Mouse (Mus musculus) gastrocnemius, postnatal 14 days (tissue): Measurements from ENCODE around the gene Mmp12. TPM values are rescaled to one million over a fixed set of nuclear protein-coding genes. Genes with fewer than 3 reads are reported as not detected.
"Not testable (repeated sequence)": the region's sequence is repeated elsewhere in the genome, so short reads cannot be mapped to it uniquely, and the experiment has no call there.

Experiments used
- DNase-seq: peaks from one replicate; pipeline ENCODE4 v3.0.0; 2021; ENCODE audit warnings: mixed read lengths
- intact Hi-C: fragments of 180-260 bp; cut with DNase I; formaldehyde crosslinking; loops from one replicate; pipeline ENCODE4 v1.15.1; 2025; ENCODE audit warnings: low total_unique reads
- long read RNA-seq, 2 experiments: library from polyadenylated mRNA; stranded (forward); transcript quantifications; one replicate each; pipeline ENCODE4 v2.0.0; 2021
- total RNA-seq, 2 experiments: library from RNA; stranded (reverse); gene quantifications; 2 replicates each; pipeline ENCODE4 v1.2.3; 2021

Mmp12 gene
- total RNA-seq = not detected
- long read RNA-seq, experiment 1 = 0 reads
- long read RNA-seq, experiment 2 = 0 reads

DNA sequence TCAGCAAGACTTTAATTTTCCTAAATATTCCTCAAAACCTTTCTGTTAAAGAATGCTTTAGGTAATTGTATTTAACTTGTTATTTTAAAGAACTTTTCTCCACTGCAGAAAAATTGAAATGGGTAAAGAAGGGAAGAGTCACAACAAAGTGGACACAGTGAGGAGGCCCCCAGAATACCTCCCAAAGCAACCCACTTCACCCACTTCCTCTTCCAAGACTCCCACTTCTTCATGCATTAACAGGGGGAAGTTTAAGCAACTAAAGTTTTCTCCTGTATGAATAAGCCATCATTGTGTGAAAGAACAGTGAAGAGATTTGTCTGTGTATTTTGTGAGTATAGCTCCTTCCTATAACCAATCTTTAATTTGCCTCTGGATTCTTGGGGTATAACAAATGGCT is at the start of gene Mmp12:
Gene Mmp12 (plus strand): TSS at position 275 of the 400 bp plus-strand sequence.
- DNase-seq = no peak
- intact Hi-C loops = no loop called here

DNA sequence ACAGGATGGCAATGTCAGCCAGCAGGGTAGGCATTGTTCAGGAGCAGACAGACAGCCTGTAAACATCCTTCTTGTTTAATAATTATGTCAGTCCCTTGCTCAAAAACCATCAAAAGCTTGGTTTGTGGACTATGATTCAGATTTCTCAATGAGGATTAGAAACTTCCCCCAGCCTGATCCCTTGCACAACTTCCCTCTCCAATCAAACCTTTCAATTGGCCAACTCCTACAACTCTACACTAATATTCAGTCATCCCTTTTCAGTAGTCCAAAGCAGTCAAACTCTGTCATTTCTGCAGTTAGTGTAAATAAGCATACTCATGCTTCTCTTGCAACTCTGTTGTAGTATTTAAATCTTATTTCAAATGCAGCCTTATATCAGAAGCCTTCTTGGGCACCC is 12.3 kb upstream of the Mmp12 start:
- intact Hi-C loops = no loop called here
- no peak for DNase-seq

DNA sequence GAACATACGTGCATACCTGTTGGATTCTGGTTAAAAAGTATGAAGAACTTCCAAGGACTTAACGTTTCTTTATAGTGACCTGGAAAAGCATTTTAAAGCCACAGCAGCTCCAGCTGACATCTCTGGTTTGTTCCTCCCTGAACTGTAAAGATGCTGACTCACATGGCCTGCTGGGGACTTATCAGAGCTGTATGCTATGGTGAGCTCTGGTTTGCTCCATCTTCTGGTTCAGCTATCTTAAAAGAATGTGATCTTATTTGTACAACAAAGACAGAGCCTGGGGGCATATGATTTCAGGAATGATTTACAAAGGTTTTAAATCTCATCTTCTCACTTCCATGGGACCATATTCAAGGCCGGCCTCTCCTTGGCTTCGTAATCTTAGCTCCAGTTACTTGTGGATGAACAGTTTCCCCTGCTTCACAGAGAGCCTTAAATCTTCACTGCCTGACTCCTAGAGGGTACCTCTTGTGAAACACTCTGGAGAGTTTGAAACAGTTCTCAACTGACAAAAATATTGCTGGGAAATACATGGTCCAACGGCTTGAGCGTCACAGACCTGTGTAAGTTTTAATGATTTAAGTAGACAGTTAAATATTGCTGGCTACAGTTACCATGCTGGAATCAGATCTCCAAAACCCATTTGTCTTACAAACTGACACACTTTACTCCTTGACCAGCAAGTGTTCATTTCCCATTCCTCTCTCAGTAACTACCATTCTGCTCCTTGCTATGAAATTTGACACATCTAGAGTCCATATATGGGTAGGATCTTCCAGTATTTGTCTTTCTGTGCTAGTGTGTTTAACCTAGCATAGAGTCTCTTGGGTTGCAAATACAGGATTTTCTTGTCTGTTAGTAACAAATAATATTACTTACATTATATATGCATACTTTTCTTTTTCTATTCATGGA is 8.2 kb upstream of the Mmp12 start:
- intact Hi-C loops = no loop called here
- DNase-seq = no peak

DNA sequence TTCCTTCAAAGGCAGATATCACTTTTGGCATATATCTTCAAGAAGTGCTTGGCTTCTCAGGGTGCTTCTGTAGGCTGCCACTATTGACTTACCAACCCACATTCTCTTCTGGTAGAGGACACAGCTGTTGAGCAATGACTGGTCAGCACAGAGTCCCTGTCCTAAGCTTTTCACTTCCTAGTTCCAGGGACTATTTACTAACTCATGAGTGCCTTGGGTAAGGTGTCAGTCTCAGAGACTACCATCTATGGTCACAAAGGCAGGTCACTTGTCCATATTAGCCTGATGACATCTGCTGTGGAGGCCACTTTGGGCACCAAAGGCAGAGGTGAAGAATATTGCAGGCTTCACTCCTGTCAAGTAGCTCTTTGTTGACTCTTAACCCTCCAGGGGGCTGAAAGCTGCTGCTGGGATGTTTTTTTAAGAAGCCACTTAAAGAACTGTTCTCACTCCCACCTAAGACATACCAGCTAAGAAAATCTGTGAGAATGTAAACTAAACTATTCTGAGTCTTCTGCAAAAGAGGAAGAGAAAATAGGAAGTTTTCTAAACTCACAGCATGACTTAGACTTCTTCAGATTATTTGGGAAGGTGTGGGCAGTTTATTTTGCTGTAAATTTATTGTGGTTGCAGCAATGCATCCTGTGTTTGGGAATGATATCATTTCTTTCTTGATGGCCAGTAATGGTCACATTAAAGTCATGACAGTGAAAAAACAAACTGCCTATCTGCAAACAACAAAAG is 7.3 kb upstream of the Mmp12 start:
- DNase-seq = no peak
- intact Hi-C loops = no loop called here

- DNase-seq = no peak
- intact Hi-C loops = no loop called here
Measured at GRCm38 (mm10) chr9:7345513-7345912, 1.3 kb downstream of the Mmp12 start.

- no peak for DNase-seq
- intact Hi-C loops = no loop called here
Measured at GRCm38 (mm10) chr9:7354535-7354934, 10.4 kb downstream of the Mmp12 start.

DNA sequence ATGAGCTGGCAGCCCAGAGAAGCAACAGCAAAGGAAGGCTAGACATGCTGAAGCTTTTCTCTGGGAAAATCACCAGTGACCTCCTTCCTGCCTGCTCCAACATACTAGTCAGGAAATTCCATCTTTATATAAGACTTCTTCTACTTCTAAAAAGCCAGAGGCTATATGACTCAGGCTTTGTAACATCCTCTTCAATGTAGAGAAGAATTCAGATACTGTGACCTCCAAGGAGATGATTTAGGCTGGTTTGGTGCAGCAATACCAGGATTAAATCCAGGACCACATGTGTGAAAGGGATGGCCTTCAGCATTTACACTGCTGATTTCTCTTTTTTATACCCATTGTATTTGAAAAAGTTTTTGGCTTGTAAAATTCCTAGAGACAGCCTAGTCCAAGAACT is 43.8 kb downstream of the Mmp12 start, which contains the start of gene Mmp1b:
Gene Mmp1b (minus strand): TSS at position 101 of the 400 bp plus-strand sequence.
- intact Hi-C loops = no loop called here
- DNase-seq = no peak

DNA sequence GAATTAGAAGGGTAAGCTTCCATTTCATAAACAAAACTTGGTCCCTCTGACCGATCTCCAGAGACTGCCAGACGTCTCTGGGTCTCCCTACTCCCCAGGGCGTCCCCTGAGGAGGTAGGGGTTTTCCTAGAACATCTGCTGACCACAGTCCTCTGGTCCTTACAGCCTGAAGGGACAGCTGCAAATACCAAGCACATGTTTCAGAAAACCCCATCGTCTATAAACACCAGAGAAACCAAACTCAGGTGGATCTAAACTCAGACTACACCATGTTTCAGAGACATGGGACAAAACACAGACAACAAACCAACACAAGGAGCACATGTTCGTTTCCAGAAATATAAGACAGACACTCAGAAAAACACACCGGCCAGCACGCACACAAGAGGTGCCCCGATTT is 52.4 kb downstream of the Mmp12 start:
- intact Hi-C loops, DNase-seq: not testable (repeated sequence)

Other genes starting within 250 kb of the Mmp12 start
- 1 to 10 TPM; 2.7 TPM for gene Dync2h1, start 159.9 kb upstream of the Mmp12 start, total RNA-seq
- gene Dcun1d5, start 159.9 kb upstream of the Mmp12 start, total RNA-seq = 10 to 100 TPM; 51.3 to 55.8 TPM
- gene Mmp13, start 71.9 kb upstream of the Mmp12 start, total RNA-seq = not detected
- not detected for gene Mmp1b, start 43.7 kb downstream of the Mmp12 start, total RNA-seq
- under 1 TPM in 1 of 2 experiments, not detected in 1; 0.14 TPM for gene Mmp3, start 101.4 kb downstream of the Mmp12 start, total RNA-seq
- gene Mmp10, start 158.0 kb downstream of the Mmp12 start, total RNA-seq = not detected
- gene Mmp8, start 214.1 kb downstream of the Mmp12 start, total RNA-seq = not detected
- under 1 TPM; 0.18 to 0.23 TPM for gene Mmp27, start 227.0 kb downstream of the Mmp12 start, total RNA-seq